35 mouse cellular contexts compared by ENCODE assay signal in genomic region chr19:4534646-4535045, GRCm38 (mm10). TPM values are rescaled to one million over a fixed set of nuclear protein-coding genes. Genes with fewer than 3 reads are reported as not detected.
"Had no signal": no experiment of that assay in that cellular context is flagged by ENCODE, and none has a peak within 500 bp of the region (broad histone marks: within the 10 kb centered on the region; RNA-seq: fewer than 3 reads in every experiment).

No protein-coding gene starts in this region.

- ATAC-seq: hindbrain, postnatal 0 days; intestine, embryonic 16.5 days had no signal

- H3K9me3 ChIP-seq: heart, embryonic 10.5 days; heart, embryonic 12.5 days; hindbrain, embryonic 13.5 days; hindbrain, embryonic 15.5 days; kidney, embryonic 15.5 days; limb, embryonic 13.5 days; limb, embryonic 15.5 days; liver, embryonic 15.5 days had no signal

- H3K27ac ChIP-seq: heart, embryonic 10.5 days; hindbrain, embryonic 13.5 days; hindbrain, embryonic 15.5 days; hindbrain, postnatal 0 days; kidney, embryonic 15.5 days; kidney, postnatal 0 days; limb, embryonic 13.5 days; limb, embryonic 15.5 days; liver, embryonic 15.5 days had no signal

- H3K36me3 ChIP-seq: heart, embryonic 10.5 days; heart, embryonic 12.5 days; hindbrain, embryonic 13.5 days; hindbrain, embryonic 15.5 days; kidney, embryonic 15.5 days; limb, embryonic 13.5 days; limb, embryonic 15.5 days; liver, embryonic 15.5 days had no signal

- H3K4me3 ChIP-seq: heart, embryonic 10.5 days; heart, embryonic 12.5 days; hindbrain, embryonic 13.5 days; hindbrain, embryonic 15.5 days; kidney, embryonic 15.5 days; limb, embryonic 13.5 days; limb, embryonic 15.5 days; liver, embryonic 15.5 days had no signal

- H3K9ac ChIP-seq: heart, embryonic 12.5 days; hindbrain, embryonic 13.5 days; hindbrain, embryonic 15.5 days; kidney, embryonic 15.5 days; limb, embryonic 13.5 days; limb, embryonic 15.5 days; liver, embryonic 15.5 days had no signal

- H3K4me1 ChIP-seq: heart, embryonic 10.5 days; heart, embryonic 12.5 days; hindbrain, embryonic 13.5 days; hindbrain, embryonic 15.5 days; limb, embryonic 13.5 days; limb, embryonic 15.5 days had no signal

- H3K27me3 ChIP-seq: heart, embryonic 12.5 days; hindbrain, embryonic 13.5 days; hindbrain, embryonic 15.5 days; kidney, embryonic 15.5 days; limb, embryonic 13.5 days; limb, embryonic 15.5 days; liver, embryonic 15.5 days had no signal

- DNase-seq: gastrocnemius, postnatal 14 days; gastrocnemius, postnatal 36 days; heart, adult 18-20 months; heart, postnatal 10 days; kidney, adult 11 months; kidney, adult 8-10 months; kidney, postnatal 14 days; layer of hippocampus, adult 9-11 months; layer of hippocampus, postnatal 36 days; left cerebral cortex, postnatal 4 days had no signal

- H3K4me2 ChIP-seq: heart, embryonic 12.5 days; hindbrain, embryonic 13.5 days; hindbrain, embryonic 15.5 days; kidney, embryonic 15.5 days; limb, embryonic 13.5 days; limb, embryonic 15.5 days; liver, embryonic 15.5 days had no signal

RNA-seq across cellular contexts. Expression of gene 2010003K11Rik, which starts 36.3 kb away (rescaled TPM):
- total RNA-seq: gastrocnemius, adult 18-20 months; gastrocnemius, postnatal 14 days; gastrocnemius, postnatal 36 days; heart, adult 8-10 months; hematopoietic stem cell, adult 5-6 weeks; hindbrain, postnatal 0 days; layer of hippocampus, adult 18-20 months; layer of hippocampus, adult 8-10 months; layer of hippocampus, postnatal 14 days; layer of hippocampus, postnatal 36 days; left cerebral cortex, adult 18-20 months; left cerebral cortex, adult 8-10 months; left cerebral cortex, postnatal 10 days; left cerebral cortex, postnatal 25 days; left cerebral cortex, postnatal 4 days had no signal
- polyA plus RNA-seq: heart, embryonic 10.5 days; heart, embryonic 12.5 days; heart, embryonic 14.5 days; hindbrain, embryonic 11.5 days; hindbrain, embryonic 13.5 days; hindbrain, embryonic 15.5 days; intestine, embryonic 14.5 days; kidney, embryonic 15.5 days; limb, embryonic 11.5 days; limb, embryonic 13.5 days; limb, embryonic 15.5 days had no signal

RNA-seq across cellular contexts. Expression of gene Syt12, which starts 57.4 kb away (rescaled TPM):
- total RNA-seq: hematopoietic stem cell, adult 5-6 weeks had no signal
